Mouse (Mus musculus) macrophage (primary cell): ENCODE results near the gene Fam162a. TPM values are rescaled to one million over a fixed set of nuclear protein-coding genes. Genes with fewer than 3 reads are reported as not detected.
"Not testable (repeated sequence)": the region's sequence is repeated elsewhere in the genome, so short reads cannot be mapped to it uniquely, and the experiment has no call there.

ENCODE experiments used
- H3K27ac ChIP-seq: fragments of 350-480 bp; formaldehyde crosslinking; 2 replicates; pipeline ENCODE4 v1.9.0; 2021
- H3K36me3 ChIP-seq: fragments of 350-480 bp; formaldehyde crosslinking; 2 replicates; pipeline ENCODE4 v1.9.0; 2021; ENCODE audit errors: inconsistent target
- H3K4me3 ChIP-seq: fragments of 350-480 bp; formaldehyde crosslinking; 2 replicates; pipeline ENCODE4 v1.9.0; 2021; ENCODE audit errors: inconsistent target
- H3K79me2 ChIP-seq: fragments of 350-480 bp; formaldehyde crosslinking; 2 replicates; pipeline ENCODE4 v1.9.0; 2021; ENCODE audit errors: inconsistent target
- WGBS: methylation state at CpG from one replicate; pipeline ENCODE4 v1.1.7; 2026; ENCODE audit warnings: inconsistent platforms; ENCODE audit not compliant: missing documents; 5-methylcytosine and 5-hydroxymethylcytosine counted together
- polyA plus RNA-seq: library from polyadenylated mRNA; stranded (reverse); fragments of 250-400 nt; gene quantifications from 3 replicates; pipeline ENCODE4 v1.2.4, GENCODE M21; 2018; ENCODE audit warnings: inconsistent platforms
- total RNA-seq, 78 experiments: library from RNA; depleted of rRNA; stranded (reverse); fragments of 250-400 nt; gene quantifications; 1 replicate in 9 of 78; 2 replicates in 24 of 78; 3 replicates in 43 of 78; 4 replicates in 2 of 78; pipeline ENCODE4 v1.2.4; 2018; ENCODE audit warnings: inconsistent platforms in 56 of 78

Fam162a gene
- total RNA-seq (2018; cell fraction: chromatin; rRNA removed): 10 to 100 TPM in 1 of 26 experiments, 1 to 10 TPM in 9, not detected in 16; 1.4 to 18.5 (median 2.6) TPM
- total RNA-seq (2018; cell fraction: cytosol; rRNA removed): 10 to 100 TPM; 20.6 to 49.9 (median 33.0) TPM
- 10 to 100 TPM in 2 of 26 experiments, 1 to 10 TPM in 23, not detected in 1; 1.0 to 12.3 (median 4.7) TPM for total RNA-seq (2018; cell fraction: nucleus; rRNA removed)
- 32.0 to 75.1 TPM (median 38.9 TPM) in 3 replicates for polyA plus RNA-seq

- Histone ChIP-seq H3K27ac (peak within 1 kb of the TSS; percentile 99), H3K79me2 (peaks cover 70% of the 10 kb centered on the region), H3K36me3 (no peaks in the 10 kb centered on the region), H3K4me3 (peak within 1 kb of the TSS; percentile 99)
- WGBS: under 1% methylated on average over 69 of the region's 81 CpGs
Observed at GRCm38 (mm10) chr16:36071450-36072379, at the start of gene Fam162a, which contains the start of gene Ccdc58. Gene Fam162a (minus strand): TSS chr16:36071594. Gene Ccdc58 (plus strand): TSS chr16:36071685.

GRCm38 (mm10) chr16:36115751-36116150 lies 44.4 kb upstream of the Fam162a start:
- H3K79me2 ChIP-seq, H3K4me3 ChIP-seq: not testable (repeated sequence)
- WGBS: 88% methylated on average over 6 of the region's 6 CpGs

GRCm38 (mm10) chr16:36111486-36111885 lies 40.1 kb upstream of the Fam162a start:
- not testable (repeated sequence) for H3K4me3 ChIP-seq, H3K27ac ChIP-seq, H3K36me3 ChIP-seq, H3K79me2 ChIP-seq

More at GRCm38 (mm10) chr16:36115751-36116150, 44.4 kb upstream of the Fam162a start:
- not testable (repeated sequence) for H3K36me3 ChIP-seq, H3K27ac ChIP-seq

GRCm38 (mm10) chr16:36102211-36102610 lies 30.8 kb upstream of the Fam162a start:
- 89% methylated on average over 1 of the region's 1 CpGs for WGBS
- Histone ChIP-seq H3K36me3 (no peaks in the 10 kb centered on the region), H3K79me2 (no peaks in the 10 kb centered on the region), H3K4me3 (no peak overlapping the region), H3K27ac (no peak overlapping the region)

- no peaks in the 10 kb centered on the region for H3K79me2 ChIP-seq
- H3K4me3 ChIP-seq: no peak overlapping the region
- H3K36me3 ChIP-seq: no peaks in the 10 kb centered on the region
- H3K27ac ChIP-seq: no peak overlapping the region
- WGBS: 91% methylated on average over 1 of the region's 1 CpGs
Observed at GRCm38 (mm10) chr16:36101526-36101925, 30.1 kb upstream of the Fam162a start.

- not testable (repeated sequence) for H3K79me2 ChIP-seq, H3K27ac ChIP-seq, H3K4me3 ChIP-seq, H3K36me3 ChIP-seq
- 98% methylated on average over 8 of the region's 12 CpGs for WGBS
Observed at GRCm38 (mm10) chr16:36097813-36098499, 26.6 kb upstream of the Fam162a start.

- Histone ChIP-seq H3K79me2 (no peaks in the 10 kb centered on the region), H3K4me3 (no peak overlapping the region), H3K36me3 (peaks cover 9% of the 10 kb centered on the region; the same call in 1 of the 2 replicates), H3K27ac (no peak overlapping the region)
- WGBS: 93% methylated on average over 3 of the region's 3 CpGs
Observed at GRCm38 (mm10) chr16:36094079-36094478, 22.7 kb upstream of the Fam162a start.

- 96% methylated on average over 11 of the region's 11 CpGs for WGBS
- no peak overlapping the region for H3K27ac ChIP-seq
Observed at GRCm38 (mm10) chr16:36090785-36091509, 19.6 kb upstream of the Fam162a start.

GRCm38 (mm10) chr16:36089850-36090616 lies 18.6 kb upstream of the Fam162a start:
- 86% methylated on average over 8 of the region's 8 CpGs for WGBS
- Histone ChIP-seq H3K4me3 (no peak overlapping the region), H3K36me3 (peaks cover 25% of the 10 kb centered on the region), H3K27ac (no peak overlapping the region), H3K79me2 (no peaks in the 10 kb centered on the region)

More at GRCm38 (mm10) chr16:36090785-36091509, 19.6 kb upstream of the Fam162a start:
- no peaks in the 10 kb centered on the region for H3K79me2 ChIP-seq
- peaks cover 17% of the 10 kb centered on the region; the same call in 1 of the 2 replicates for H3K36me3 ChIP-seq
- no peak overlapping the region for H3K4me3 ChIP-seq

- WGBS: 96% methylated on average over 7 of the region's 7 CpGs
- no peaks in the 10 kb centered on the region for H3K79me2 ChIP-seq
- H3K27ac ChIP-seq: no peak overlapping the region
- peaks cover 28% of the 10 kb centered on the region for H3K36me3 ChIP-seq
- no peak overlapping the region for H3K4me3 ChIP-seq
Observed at GRCm38 (mm10) chr16:36089065-36089464, 17.7 kb upstream of the Fam162a start.

GRCm38 (mm10) chr16:36087846-36088245 lies 16.5 kb upstream of the Fam162a start:
- Histone ChIP-seq H3K36me3 (peaks cover 28% of the 10 kb centered on the region), H3K4me3 (no peak overlapping the region), H3K79me2 (no peaks in the 10 kb centered on the region), H3K27ac (no peak overlapping the region)
- WGBS: 82% methylated on average over 4 of the region's 4 CpGs

- H3K36me3 ChIP-seq: peaks cover 2% of the 10 kb centered on the region; the same call in 1 of the 2 replicates
- H3K79me2 ChIP-seq: peaks cover 18% of the 10 kb centered on the region; the same call in 1 of the 2 replicates
- no peak overlapping the region for H3K27ac ChIP-seq
- 98% methylated on average over 3 of the region's 3 CpGs for WGBS
- no peak overlapping the region for H3K4me3 ChIP-seq
Observed at GRCm38 (mm10) chr16:36079916-36080315, 8.5 kb upstream of the Fam162a start.

GRCm38 (mm10) chr16:36074772-36075171 lies 3.4 kb upstream of the Fam162a start:
- Histone ChIP-seq H3K4me3 (no peak overlapping the region), H3K36me3 (no peaks in the 10 kb centered on the region), H3K27ac (no peak overlapping the region), H3K79me2 (peaks cover 60% of the 10 kb centered on the region)
- 83% methylated on average over 3 of the region's 3 CpGs for WGBS
